Mouse (Mus musculus) liver, postnatal 0 days (tissue): ENCODE measurements around the gene Pde4d. TPM values are rescaled to one million over a fixed set of nuclear protein-coding genes. Genes with fewer than 3 reads are reported as not detected.

ENCODE experiments used
- ATAC-seq: fragments of 200-750 bp; cut with Nextera tagmentation; 2 replicates; pipeline ENCODE4 v1.8.0; 2017; ENCODE audit warnings: mild to moderate bottlenecking, moderate library complexity
- DNase-seq: peaks from one replicate; pipeline ENCODE4 v3.0.0-alpha.2; 2016
- H3K27ac ChIP-seq: fragments of 300-500 bp; sonication (generic); 2 replicates; pipeline ENCODE4 v1.5.1; 2014; ENCODE audit warnings: antibody characterized with exemption, moderate library complexity, mild to moderate bottlenecking, low read depth
- H3K27me3 ChIP-seq: fragments of 300-500 bp; sonication (generic); 2 replicates; pipeline ENCODE4 v1.6.1; 2014; ENCODE audit warnings: low read length, control low read depth, mixed read lengths; ENCODE audit not compliant: insufficient read depth
- H3K36me3 ChIP-seq: fragments of 300-500 bp; sonication (generic); replicated peaks from 2 replicates; pipeline ENCODE4 v1.6.1; 2014; ENCODE audit warnings: mild to moderate bottlenecking, control low read depth, low read length, moderate library complexity, mixed read lengths; ENCODE audit not compliant: insufficient read depth
- H3K4me1 ChIP-seq: fragments of 300-500 bp; sonication (generic); 2 replicates; pipeline ENCODE4 v1.6.1; 2014; ENCODE audit warnings: antibody characterized with exemption, mild to moderate bottlenecking, control low read depth; ENCODE audit not compliant: insufficient read depth
- H3K4me2 ChIP-seq: fragments of 300-500 bp; sonication (generic); 2 replicates; pipeline ENCODE4 v1.6.1; 2014; ENCODE audit warnings: low read depth, mild to moderate bottlenecking, low read length, moderate library complexity, mixed read lengths
- H3K4me3 ChIP-seq: fragments of 300-500 bp; sonication (generic); 2 replicates; pipeline ENCODE4 v1.5.1; 2014; ENCODE audit warnings: low read depth, low read length
- H3K9ac ChIP-seq: fragments of 300-500 bp; sonication (generic); replicated peaks from 2 replicates; pipeline ENCODE4 v1.6.1; 2014; ENCODE audit warnings: mild to moderate bottlenecking, moderate library complexity
- H3K9me3 ChIP-seq: fragments of 300-500 bp; sonication (generic); 2 replicates; pipeline ENCODE4 v1.6.1; 2016; ENCODE audit warnings: mild to moderate bottlenecking, control low read depth, low read length, mixed read lengths
- CTCF ChIP-seq: sonication (generic); IDR thresholded peaks from 2 replicates; pipeline ENCODE4 v1.5.1; 2016; ENCODE audit warnings: antibody characterized with exemption, low read depth
- EP300 ChIP-seq: IDR thresholded peaks from 2 replicates; pipeline ENCODE4 v1.6.1; 2016; ENCODE audit warnings: antibody characterized with exemption, low read depth, mild to moderate bottlenecking
- WGBS: fragments of 180-500 bp; shearing (Covaris S2); extraction: QIAGEN DNeasy Blood & Tissue Kit; methylation state at CpG from one replicate; pipeline ENCODE4 v1.1.7; 2014; ENCODE audit not compliant: insufficient replicate concordance; 5-methylcytosine and 5-hydroxymethylcytosine counted together
- polyA plus RNA-seq: library from polyadenylated mRNA; unstranded; fragments of >200 nt; fragmentation: Nextera tagmentation; extraction: Ambion mirVana; gene quantifications from 2 replicates; pipeline ENCODE4 v1.2.1, GENCODE M21; 2015

Pde4d gene
- polyA plus RNA-seq, 1 experiment from 2014 or later: 6.1 TPM

GRCm38 (mm10) chr13:109481446-109481845, 1031.7 kb downstream of the Pde4d start:
- Histone ChIP-seq H3K9me3 (no peaks in the 10 kb centered on the region), H3K36me3 (no peaks in the 10 kb centered on the region), H3K4me3 (no peak overlapping the region), H3K27ac (peak overlapping the region; percentile 56), H3K9ac (no peak overlapping the region), H3K4me2 (peak overlapping the region; percentile 49), H3K4me1 (peaks cover 3% of the 10 kb centered on the region; the same call in 1 of the 2 replicates), H3K27me3 (no peaks in the 10 kb centered on the region)
- DNase-seq: peak; percentile 77
- TF ChIP-seq EP300 (0 out of 2 replicates have a peak, but pooled peaks have one; percentile 21), CTCF (no peak)
- peak; percentile 98 for ATAC-seq
- 49% methylated on average over 7 of the region's 7 CpGs for WGBS

- Histone ChIP-seq H3K9ac (no peak overlapping the region), H3K4me1 (peaks cover 3% of the 10 kb centered on the region; the same call in 1 of the 2 replicates), H3K4me2 (no peak overlapping the region), H3K4me3 (no peak overlapping the region), H3K36me3 (no peaks in the 10 kb centered on the region), H3K9me3 (no peaks in the 10 kb centered on the region), H3K27me3 (no peaks in the 10 kb centered on the region), H3K27ac (no peak overlapping the region)
- ATAC-seq: no peak
- DNase-seq: no peak
- 78% methylated on average over 6 of the region's 6 CpGs for WGBS
- no peak for TF ChIP-seq CTCF
- no peak for TF ChIP-seq EP300
Measured at GRCm38 (mm10) chr13:109486166-109486565, 1036.4 kb downstream of the Pde4d start.

- Histone ChIP-seq H3K4me2 (no peak overlapping the region), H3K9me3 (no peaks in the 10 kb centered on the region), H3K9ac (no peak overlapping the region), H3K4me1 (peaks cover 2% of the 10 kb centered on the region; the same call in 1 of the 2 replicates), H3K27me3 (no peaks in the 10 kb centered on the region), H3K4me3 (no peak overlapping the region), H3K36me3 (no peaks in the 10 kb centered on the region), H3K27ac (no peak overlapping the region)
- WGBS: 59% methylated on average over 2 of the region's 2 CpGs
- ATAC-seq (peak; percentile 58), DNase-seq (peak; percentile 68)
- no peak for TF ChIP-seq EP300
- no peak for TF ChIP-seq CTCF
Measured at GRCm38 (mm10) chr13:109487378-109487777, 1037.6 kb downstream of the Pde4d start.

GRCm38 (mm10) chr13:109490853-109491252, 1041.1 kb downstream of the Pde4d start:
- DNase-seq (no peak), ATAC-seq (no peak)
- Histone ChIP-seq H3K27me3 (no peaks in the 10 kb centered on the region), H3K4me2 (no peak overlapping the region), H3K4me3 (no peak overlapping the region), H3K9me3 (no peaks in the 10 kb centered on the region), H3K27ac (no peak overlapping the region), H3K36me3 (no peaks in the 10 kb centered on the region), H3K4me1 (no peaks in the 10 kb centered on the region), H3K9ac (no peak overlapping the region)
- no peak for TF ChIP-seq EP300
- no peak for TF ChIP-seq CTCF
- WGBS: 78% methylated on average over 2 of the region's 2 CpGs

- Histone ChIP-seq H3K4me1 (no peaks in the 10 kb centered on the region), H3K27ac (no peak overlapping the region), H3K9ac (no peak overlapping the region), H3K36me3 (no peaks in the 10 kb centered on the region), H3K9me3 (no peaks in the 10 kb centered on the region), H3K27me3 (no peaks in the 10 kb centered on the region), H3K4me2 (no peak overlapping the region), H3K4me3 (no peak overlapping the region)
- TF ChIP-seq CTCF (no peak), EP300 (no peak)
- WGBS: 29% methylated on average over 4 of the region's 4 CpGs
- DNase-seq (no peak), ATAC-seq (no peak)
Measured at GRCm38 (mm10) chr13:109491829-109492228, 1042.1 kb downstream of the Pde4d start.

- no peak overlapping the region for H3K27ac ChIP-seq
- H3K9me3 ChIP-seq: no peaks in the 10 kb centered on the region
- no peaks in the 10 kb centered on the region for H3K27me3 ChIP-seq
- TF ChIP-seq EP300: no peak
- TF ChIP-seq CTCF: no peak
- H3K9ac ChIP-seq: no peak overlapping the region
- H3K4me3 ChIP-seq: no peak overlapping the region
- H3K4me2 ChIP-seq: no peak overlapping the region
- DNase-seq (no peak), ATAC-seq (no peak)
- 81% methylated on average over 9 of the region's 9 CpGs for WGBS
- H3K4me1 ChIP-seq: peaks cover 6% of the 10 kb centered on the region; the same call in 1 of the 2 replicates
- no peaks in the 10 kb centered on the region for H3K36me3 ChIP-seq
Measured at GRCm38 (mm10) chr13:109500336-109500735, 1050.6 kb downstream of the Pde4d start.

- DNase-seq (peak; percentile 54), ATAC-seq (peak; percentile 100)
- 53% methylated on average over 7 of the region's 7 CpGs for WGBS
- Histone ChIP-seq H3K9ac (no peak overlapping the region), H3K36me3 (no peaks in the 10 kb centered on the region), H3K4me3 (no peak overlapping the region), H3K27ac (peak overlapping the region; percentile 79), H3K27me3 (no peaks in the 10 kb centered on the region), H3K9me3 (no peaks in the 10 kb centered on the region), H3K4me2 (no peak overlapping the region), H3K4me1 (peaks cover 6% of the 10 kb centered on the region; the same call in 1 of the 2 replicates)
- 0 out of 2 replicates have a peak, but pooled peaks have one; percentile 37 for TF ChIP-seq EP300
- no peak for TF ChIP-seq CTCF
Measured at GRCm38 (mm10) chr13:109502796-109503195, 1053.0 kb downstream of the Pde4d start.
